Mouse (Mus musculus) spleen, postnatal 0 days (tissue): ENCODE data around the gene Zdhhc5. TPM values are rescaled to one million over a fixed set of nuclear protein-coding genes. Genes with fewer than 3 reads are reported as not detected.

Experiments used
- microRNA counts: library from miRNA; unstranded; fragments of <30 nt; microRNA quantifications from one replicate; lab custom pipeline; 2015
- polyA plus RNA-seq: library from polyadenylated mRNA; unstranded; fragments of >200 nt; fragmentation: Nextera tagmentation; extraction: Ambion mirVana; gene quantifications from 2 replicates; pipeline ENCODE4 v1.2.1, GENCODE M21; 2015

The Zdhhc5 gene
- polyA plus RNA-seq, result 14.4 and 16.0 TPM in 2 replicates

GRCm38 (mm10) chr2:84714811-84715561, at the start of gene Zdhhc5:
Zdhhc5 (minus strand) TSS chr2:84715180.

DNA sequence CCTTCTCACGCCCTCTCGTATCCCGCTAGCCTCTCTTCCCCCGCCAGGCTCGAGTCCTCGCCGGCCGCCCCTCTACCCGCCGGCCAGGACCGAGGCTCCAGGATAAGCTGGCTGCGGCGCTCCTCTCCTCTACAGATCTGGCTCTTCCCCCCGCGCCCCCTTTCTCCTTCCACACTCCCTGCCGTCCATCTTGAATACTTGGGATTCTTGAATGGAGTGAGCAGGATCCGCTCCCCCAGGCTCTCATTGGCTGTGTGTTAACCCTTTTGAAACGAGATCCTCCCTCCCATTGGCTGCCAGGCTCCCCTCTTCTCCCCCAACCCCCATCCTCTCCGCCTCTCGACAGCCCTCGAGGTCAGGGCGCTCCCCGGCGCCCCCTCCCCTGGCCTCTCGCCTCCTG, 28.6 kb upstream of the Zdhhc5 start, which contains the start of gene Gm19426:
Gm19426 (minus strand) TSS at position 95 of the 400 bp plus-strand sequence.

GRCm38 (mm10) chr2:84733579-84734300, 18.8 kb upstream of the Zdhhc5 start, which contains the start of gene Ypel4:
Ypel4 (plus strand) TSS chr2:84734058.

DNA sequence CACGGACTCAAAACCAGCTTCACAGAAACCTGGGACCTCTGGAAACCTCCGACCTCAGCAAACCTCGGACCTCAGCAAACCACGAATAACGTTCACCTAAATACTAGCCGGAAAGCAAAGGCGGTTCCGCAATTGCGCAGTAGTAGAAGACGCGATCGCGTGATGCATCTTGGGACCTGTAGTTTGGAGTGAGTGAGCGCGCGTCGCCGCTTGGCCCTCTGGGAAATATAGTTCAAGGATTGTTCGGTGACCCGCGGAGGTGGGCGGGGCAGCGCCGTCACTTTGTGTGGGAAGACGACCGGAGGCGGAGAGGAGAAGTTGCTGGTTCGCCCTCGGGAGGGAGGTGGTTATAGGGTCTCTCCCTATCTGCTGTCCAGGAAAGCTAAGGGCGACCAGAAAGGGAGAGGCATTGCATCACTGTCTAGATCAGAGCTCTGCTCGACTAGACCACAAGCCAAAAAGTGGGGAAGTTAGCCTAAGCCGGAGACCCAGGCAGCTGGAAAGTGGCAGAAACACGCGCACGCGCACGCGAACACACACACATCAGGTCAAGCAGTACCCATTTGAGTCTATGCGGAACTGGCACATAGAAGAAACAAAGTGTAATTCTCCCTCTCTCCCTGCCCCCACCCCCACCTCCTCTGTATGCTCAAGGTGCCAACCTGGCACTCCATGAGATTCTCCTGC, 12.3 kb upstream of the Zdhhc5 start, which contains the start of gene Clp1:
Clp1 (minus strand) TSS at position 179 of the 687 bp plus-strand sequence.

DNA sequence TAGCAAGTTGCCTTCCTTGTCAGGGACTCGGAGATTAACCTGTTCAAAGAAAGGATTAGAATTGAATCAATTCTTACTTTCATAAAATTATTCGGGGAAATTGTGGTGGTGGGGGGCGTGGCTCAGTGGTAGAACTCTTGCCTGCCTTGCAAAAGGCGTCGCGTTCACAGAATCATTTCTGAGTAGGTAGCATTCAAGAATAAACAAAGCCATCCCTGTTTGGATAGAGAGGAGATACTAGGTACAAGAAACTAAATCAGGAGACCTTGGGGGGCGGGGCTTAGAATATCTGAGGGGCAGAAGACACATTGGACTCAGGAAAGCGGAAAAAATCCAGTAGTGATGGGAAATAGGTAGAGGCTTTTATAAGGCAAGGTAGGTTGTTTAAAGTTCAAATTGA, 36.0 kb downstream of the Zdhhc5 start, which contains the start of gene Tmx2:
Tmx2 (minus strand) TSS at position 125 of the 400 bp plus-strand sequence.

DNA sequence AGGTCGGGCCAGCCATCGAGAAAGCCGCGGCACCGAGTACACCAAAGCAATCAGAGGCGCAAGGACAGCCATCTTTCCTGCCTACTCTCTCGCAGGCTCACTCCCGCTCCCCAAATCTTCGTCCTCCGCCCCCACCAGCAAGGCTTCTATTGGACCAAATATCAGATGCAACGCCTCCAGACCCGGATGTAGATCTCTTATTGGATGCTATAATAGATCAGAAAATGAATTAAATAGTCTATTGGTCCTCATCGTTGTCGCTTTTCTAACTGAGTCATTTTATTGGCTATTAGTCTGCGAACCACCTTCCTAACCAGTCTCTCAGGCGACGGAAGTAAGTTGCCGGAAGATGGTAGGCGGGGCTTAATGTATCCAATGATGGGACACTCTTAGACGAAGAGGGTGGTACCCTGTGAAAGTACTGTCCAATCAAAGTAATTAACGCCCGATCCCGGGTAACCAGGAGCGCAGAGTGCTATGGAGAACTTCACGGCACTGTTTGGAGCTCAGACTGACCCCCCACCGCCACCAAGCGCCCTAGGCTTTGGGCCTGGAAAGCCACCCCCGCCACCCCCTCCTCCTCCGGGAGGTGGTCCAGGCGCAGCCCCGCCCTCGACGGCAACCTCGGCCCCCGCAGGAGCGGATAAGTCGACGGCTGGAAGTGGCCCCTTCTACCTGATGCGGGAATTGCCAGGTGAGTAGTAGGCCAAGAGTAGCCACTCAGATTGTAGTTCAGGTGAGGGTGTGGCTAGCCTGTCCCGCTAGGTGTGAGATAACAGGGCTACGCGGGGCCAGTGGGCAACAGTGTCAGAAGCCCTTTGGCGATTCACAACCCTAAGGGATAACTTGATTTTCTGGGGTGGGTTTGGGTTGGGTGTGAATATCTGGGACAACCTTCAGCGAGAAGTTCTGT, 36.8 kb downstream of the Zdhhc5 start, which contains the start of the genes Gm28635 and Med19:
Gm28635 (minus strand) TSS at position 74 of the 913 bp plus-strand sequence.
Med19 (plus strand) TSS at position 435 of the 913 bp plus-strand sequence.

DNA sequence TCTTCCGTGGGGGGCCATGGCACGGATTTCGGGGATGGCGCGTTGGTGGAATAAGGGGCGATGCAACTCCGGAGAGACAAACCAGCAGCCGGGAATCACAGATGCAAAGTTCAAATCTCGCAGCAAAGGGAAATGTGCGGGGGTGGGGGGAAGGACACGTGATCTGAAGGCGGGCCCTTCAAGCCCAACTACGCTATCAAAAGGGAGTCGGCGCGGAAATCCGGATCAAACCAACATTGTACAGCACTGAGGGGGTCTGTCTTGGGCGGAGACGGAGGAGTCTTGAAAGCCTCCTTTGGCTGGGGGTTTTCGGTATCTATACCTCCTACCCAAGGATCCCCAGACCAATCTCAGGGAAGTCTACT, 44.4 kb downstream of the Zdhhc5 start, which contains the start of gene Selenoh:
Selenoh (minus strand) TSS at position 202 of the 365 bp plus-strand sequence.

GRCm38 (mm10) chr2:84658806-84659205, 56.2 kb downstream of the Zdhhc5 start, which contains the start of gene Btbd18:
Btbd18 (plus strand) TSS chr2:84659079.

DNA sequence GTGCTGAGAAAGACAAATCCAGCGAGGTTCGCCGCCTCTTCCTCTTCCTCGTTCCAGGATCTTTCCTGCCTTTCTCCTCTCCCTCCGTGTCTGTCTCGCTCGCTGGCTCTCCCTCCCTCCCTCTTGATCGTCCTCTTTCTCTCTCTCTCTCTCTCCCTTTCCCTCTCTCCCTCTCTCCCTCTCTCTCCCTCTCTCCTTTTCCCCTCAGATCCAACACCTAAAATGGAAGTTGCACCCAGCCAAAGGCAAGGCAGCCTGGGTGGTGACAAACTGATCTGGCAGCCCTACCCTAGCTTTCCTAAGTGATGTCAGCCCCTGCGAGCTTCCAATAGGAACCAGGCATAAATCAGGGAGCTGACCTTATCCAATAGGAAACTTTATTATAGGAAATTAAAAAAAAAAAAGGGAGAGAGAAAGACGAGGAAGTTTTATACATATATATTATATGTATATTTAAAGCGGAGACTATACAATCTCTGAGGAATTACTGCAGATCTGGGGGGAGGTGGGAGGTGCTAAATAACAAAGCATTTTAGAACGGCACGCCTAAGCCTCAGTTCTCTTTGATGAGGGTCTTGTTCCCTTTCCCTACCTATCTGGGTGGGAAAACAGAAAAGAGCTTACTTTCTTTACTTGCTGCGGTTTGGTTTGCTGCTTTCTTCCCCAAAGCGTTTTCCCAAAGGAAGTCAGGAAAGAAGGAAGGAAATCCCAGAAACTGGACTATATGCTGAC, 64.3 kb downstream of the Zdhhc5 start, which contains the start of gene Ctnnd1:
Ctnnd1 (minus strand) TSS at position 302 of the 732 bp plus-strand sequence.

MicroRNA genes within 50 kb of the gene (microRNA counts, 519-probe panel; counts per million panel counts)
- microRNA mmu-miR-130a (lab: Ali Mortazavi, UCI), result 9,487 counts per million, percentile 89 among the panel's probes with 10 or more counts

Other genes with a start within 250 kb of the Zdhhc5 start
- gene Tfpi, start 238.4 kb downstream of the Zdhhc5 start, polyA plus RNA-seq, result 34.7 and 42.9 TPM in 2 replicates
- 9.4 and 12.7 TPM in 2 replicates for gene Ctnnd1, start 64.4 kb downstream of the Zdhhc5 start, polyA plus RNA-seq
- 0.04 and 0.06 TPM in 2 replicates for gene Btbd18, start 56.1 kb downstream of the Zdhhc5 start, polyA plus RNA-seq
- 167 and 177 TPM in 2 replicates for gene Selenoh, start 44.4 kb downstream of the Zdhhc5 start, polyA plus RNA-seq
- gene Gm28635, start 37.1 kb downstream of the Zdhhc5 start, polyA plus RNA-seq, result not detected in 2 replicates
- gene Med19, start 36.8 kb downstream of the Zdhhc5 start, polyA plus RNA-seq, result 20.1 and 22.6 TPM in 2 replicates
- gene Tmx2, start 36.0 kb downstream of the Zdhhc5 start, polyA plus RNA-seq, result 47.0 and 48.6 TPM in 2 replicates
- 44.8 and 53.2 TPM in 2 replicates for gene Clp1, start 12.2 kb upstream of the Zdhhc5 start, polyA plus RNA-seq
- gene Ypel4, start 18.9 kb upstream of the Zdhhc5 start, polyA plus RNA-seq, result 43.9 and 44.8 TPM in 2 replicates
- gene Gm19426, start 28.5 kb upstream of the Zdhhc5 start, polyA plus RNA-seq, result 3.4 and 3.5 TPM in 2 replicates
- 57.2 and 70.1 TPM in 2 replicates for gene Serping1, start 60.3 kb upstream of the Zdhhc5 start, polyA plus RNA-seq
- 407 and 411 TPM in 2 replicates for gene Ube2l6, start 83.6 kb upstream of the Zdhhc5 start, polyA plus RNA-seq
- gene Smtnl1, start 107.5 kb upstream of the Zdhhc5 start, polyA plus RNA-seq, result 0.11 and 0.15 TPM in 2 replicates
- 48.2 and 52.4 TPM in 2 replicates for gene Timm10, start 111.8 kb upstream of the Zdhhc5 start, polyA plus RNA-seq
- 117 and 135 TPM in 2 replicates for gene Slc43a1, start 123.7 kb upstream of the Zdhhc5 start, polyA plus RNA-seq
- gene Rtn4rl2, start 171.5 kb upstream of the Zdhhc5 start, polyA plus RNA-seq, result 0.16 and 0.49 TPM in 2 replicates
- gene Slc43a3, start 221.4 kb upstream of the Zdhhc5 start, polyA plus RNA-seq, result 107 and 119 TPM in 2 replicates